Mouse (Mus musculus): ENCODE measurements around the gene Vmn1r62. TPM values are rescaled to one million over a fixed set of nuclear protein-coding genes. Genes with fewer than 3 reads are reported as not detected.
"Not testable (repeated sequence)": the region's sequence is repeated elsewhere in the genome, so short reads cannot be mapped to it uniquely, and the experiment has no call there.

Gene Vmn1r62
- total RNA-seq (2022), result not detected

DNA sequence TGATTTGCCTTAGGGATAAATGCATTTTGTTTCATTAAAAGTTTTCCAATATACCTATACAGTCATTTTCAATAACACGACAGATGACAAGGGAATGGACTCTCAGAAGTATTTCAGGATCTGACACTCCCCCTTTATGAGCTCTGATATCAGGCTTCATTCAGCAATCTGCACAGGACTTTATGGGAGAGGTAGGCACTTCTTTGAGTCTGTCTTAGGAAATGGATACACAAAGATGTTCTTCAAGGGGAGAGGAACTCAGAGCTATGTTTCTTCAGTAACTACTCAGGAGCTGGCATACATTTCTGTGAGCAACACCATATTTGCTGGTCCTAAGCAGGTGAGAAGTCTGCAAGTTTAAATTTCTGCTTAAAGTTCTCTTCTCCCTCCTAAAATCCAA, at the start of gene Vmn1r62:
Gene Vmn1r62, plus strand, starts transcription at position 301 of the 400 bp plus-strand sequence.
- DNase-seq, result not testable (repeated sequence)

Other genes with a start within 250 kb of the Vmn1r62 start
- not detected for gene Vmn1r59, start 216.9 kb upstream of the Vmn1r62 start, total RNA-seq (2022)
- gene Vmn2r28, start 179.7 kb upstream of the Vmn1r62 start, total RNA-seq (2022), result not detected
- not detected for gene Vmn1r60, start 126.3 kb upstream of the Vmn1r62 start, total RNA-seq (2022)
- gene Vmn1r61, start 60.3 kb upstream of the Vmn1r62 start, total RNA-seq (2022), result not detected
- not detected for gene Vmn1r63, start 131.8 kb downstream of the Vmn1r62 start, total RNA-seq (2022)
- not detected for gene Vmn1r64, start 210.9 kb downstream of the Vmn1r62 start, total RNA-seq (2022)